Mouse (Mus musculus): Measurements from ENCODE around the gene Dapk1. TPM values are rescaled to one million over a fixed set of nuclear protein-coding genes. Genes with fewer than 3 reads are reported as not detected.

Dapk1 gene
- total RNA-seq, 2 experiments from 2014 or later, result 73.9 to 77.4 TPM

DNA sequence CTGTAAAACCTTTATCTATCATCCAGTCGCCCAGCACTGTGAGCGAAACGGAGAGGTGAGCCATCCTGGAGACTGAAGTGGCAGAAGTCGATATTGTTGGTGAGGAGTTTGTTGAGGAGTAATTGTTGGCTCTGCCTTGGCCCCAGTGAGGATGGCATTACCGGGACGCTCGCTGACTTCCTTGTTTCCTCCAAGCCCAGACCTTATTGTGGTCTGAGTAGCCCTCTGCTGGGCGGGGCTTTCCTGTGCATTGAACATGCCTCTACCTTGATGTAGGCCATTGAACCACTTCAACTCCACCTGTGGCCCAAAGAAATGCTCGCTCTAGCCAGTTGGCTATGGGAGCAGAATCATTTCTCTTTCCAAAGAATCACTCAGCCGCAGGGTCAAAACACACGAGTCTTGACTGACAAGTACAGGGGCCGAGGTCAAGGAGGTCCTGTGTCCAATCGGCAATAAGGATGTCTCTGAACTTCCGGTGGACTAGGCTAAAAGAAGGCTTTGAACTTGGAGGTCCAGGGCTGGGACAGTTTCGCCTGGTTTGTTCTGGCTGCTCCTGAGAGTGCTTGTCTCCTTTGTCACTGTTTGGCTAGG is 13.4 kb downstream of the Dapk1 start:
- no peak for DNase-seq (ENCODE audit: low spot score in 2 of 2)

DNA sequence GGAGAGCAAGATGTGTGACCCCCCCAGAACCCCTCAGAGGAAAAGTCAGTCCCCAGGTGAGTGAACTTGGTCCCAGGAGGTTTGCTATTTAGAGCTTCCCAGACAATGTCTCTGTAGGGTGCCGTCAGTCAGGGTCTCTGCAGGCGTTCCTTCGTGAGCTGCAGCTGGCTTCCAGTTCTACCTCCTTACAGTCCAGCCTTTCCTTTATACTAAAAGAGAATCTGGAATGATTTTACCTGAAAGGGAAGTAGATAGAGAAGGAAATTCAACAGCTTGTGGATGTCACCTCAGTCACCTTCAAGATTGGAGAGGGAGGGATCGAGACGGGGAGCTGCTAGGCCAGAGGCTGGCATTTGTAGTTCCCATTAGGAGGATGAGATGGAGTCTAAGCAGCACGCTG is 14.3 kb downstream of the Dapk1 start:
- no peak for DNase-seq (ENCODE audit: low spot score in 2 of 2)

DNA sequence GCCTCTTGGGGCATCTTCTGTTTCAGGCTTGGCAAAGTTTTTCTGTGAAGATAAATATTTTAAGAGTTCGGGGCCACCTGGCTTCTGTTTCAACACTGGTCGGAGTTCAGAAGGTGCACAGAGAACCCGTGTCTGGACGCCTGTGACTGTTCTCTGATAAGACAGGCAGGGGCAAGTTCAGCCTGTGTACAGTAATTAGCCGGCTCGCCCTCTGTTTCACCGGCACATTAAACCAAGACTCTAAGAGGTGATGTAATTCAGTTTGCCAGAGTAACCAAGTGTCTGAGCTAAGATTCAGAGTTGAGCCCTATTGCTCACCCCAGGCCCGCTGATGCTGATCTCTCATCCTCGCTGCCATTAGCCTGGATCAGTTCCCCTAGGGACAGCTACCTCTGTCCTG is 16.5 kb downstream of the Dapk1 start:
- no peak for DNase-seq (ENCODE audit: low spot score in 2 of 2)

DNA sequence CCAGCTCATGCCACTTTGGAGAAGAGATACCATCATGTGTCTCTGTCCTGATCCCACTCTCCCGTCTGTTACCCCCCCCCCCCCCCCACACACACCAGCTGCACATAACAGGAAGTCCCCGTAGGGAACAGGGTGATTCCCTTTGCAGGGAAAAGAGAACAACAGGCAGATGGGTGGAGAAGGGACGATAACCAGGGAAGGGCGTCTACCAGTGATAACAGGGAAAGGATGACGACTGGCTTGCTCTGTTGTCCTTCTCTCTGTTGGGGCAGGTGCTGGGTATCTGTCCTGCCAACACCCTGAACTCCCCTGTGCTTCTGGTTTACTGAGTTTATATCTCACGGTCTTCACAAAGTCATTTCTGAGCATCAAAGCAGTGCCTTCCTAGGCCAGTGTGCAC is 18.0 kb downstream of the Dapk1 start:
- no peak for DNase-seq (ENCODE audit: low spot score in 2 of 2)

DNA sequence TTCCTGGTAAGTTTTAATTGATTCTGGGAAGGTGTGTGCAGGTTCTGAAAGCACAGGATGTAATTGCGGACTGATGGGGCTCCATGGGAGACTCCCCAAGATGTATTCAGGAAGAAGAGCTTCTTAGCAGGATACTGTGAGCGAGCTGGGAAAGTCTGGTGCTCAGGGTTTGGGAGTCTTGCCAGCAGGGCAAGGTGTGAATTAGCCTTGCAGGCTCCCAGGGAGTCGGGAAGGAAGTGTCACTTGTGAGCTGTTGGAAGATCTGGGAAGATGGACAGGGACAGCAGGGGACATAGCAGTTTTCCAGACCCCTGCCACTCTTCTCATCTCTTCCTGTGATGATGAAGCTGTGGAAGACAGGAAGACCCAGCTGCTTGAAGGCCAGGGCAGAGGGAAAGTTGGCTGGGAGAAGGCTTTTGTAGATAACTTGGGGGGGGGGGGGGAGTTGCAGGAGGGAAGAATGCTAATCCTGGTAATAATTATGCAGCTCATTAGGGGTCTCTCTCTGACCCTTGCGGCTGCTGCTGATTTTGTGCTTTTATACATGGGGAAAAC is 19.7 kb downstream of the Dapk1 start:
- DNase-seq (ENCODE audit: low spot score in 2 of 2), result no peak

DNA sequence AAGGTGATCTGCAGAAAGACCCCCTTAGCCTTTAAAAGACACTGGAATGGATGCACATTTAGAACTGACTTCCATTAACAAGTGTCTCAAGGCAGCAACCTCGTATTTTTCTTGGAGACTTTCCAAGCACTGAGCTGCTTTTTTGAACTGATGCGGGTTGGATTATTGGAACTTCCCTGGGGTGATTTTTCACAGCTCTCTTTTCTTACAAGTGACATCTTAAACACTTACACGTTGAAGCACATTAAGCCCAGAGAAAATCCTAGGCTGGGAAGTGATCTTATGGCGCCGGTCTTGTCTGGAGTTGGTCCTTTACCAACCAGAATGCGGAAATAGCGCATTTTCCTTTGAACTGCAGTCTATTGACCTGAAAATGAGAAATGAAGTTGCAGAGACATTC is 23.8 kb downstream of the Dapk1 start:
- DNase-seq (ENCODE audit: low spot score in 2 of 2), result no peak

DNA sequence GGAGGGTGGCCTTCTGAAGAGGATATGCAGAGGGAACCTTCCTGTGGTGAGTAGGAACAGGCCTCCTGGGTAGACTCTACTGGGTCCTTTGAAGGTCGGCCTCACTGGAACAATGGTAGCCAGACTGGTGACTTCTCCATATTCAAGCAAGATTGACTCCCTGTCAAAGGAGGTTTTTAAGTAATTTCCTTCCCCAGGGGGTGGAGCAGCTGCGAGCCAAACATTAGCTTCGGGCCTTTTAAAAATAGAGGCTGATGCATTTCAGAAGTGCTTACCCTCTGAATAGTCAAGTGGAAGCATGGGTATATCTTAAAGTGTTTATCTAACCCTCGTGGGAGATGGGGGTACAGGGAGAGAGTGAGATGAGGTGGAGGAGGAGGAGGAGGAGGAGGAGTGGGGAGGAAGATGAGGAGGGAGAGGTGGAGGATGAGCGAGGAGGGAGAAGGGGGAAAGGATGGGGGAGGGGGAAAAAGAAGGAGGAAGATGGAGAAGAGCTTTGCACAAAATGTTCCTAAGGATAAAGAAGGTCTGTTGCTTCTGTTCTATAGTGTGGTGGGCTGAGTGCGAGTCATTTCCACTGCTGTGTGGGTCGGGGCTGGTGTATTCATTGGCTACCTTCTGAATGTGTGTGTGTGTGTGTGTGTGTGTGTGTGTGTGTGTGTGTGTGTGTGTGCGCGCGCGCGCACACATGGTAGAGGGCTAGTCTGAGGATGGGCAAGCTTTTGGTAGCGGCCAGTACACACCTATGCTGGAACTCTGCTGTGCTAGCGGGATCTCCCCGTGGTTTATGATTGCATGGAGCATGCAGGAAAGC is 26.3 kb downstream of the Dapk1 start:
- DNase-seq (ENCODE audit: low spot score in 2 of 2), result no peak

DNA sequence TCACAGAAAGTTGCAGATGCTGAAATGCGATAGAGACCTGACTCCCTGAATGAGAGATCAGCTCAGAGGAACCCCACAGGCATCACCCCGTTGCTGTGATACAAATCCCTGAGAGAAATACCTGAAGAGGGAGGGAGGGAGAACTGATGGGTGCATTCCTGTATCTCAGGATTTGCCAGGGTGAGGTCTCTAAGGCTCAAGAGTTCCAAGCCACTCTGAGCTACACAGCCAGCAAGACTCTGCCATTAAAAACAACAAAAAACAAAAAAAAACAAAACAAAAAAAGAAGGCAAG is 26.9 kb downstream of the Dapk1 start:
- no peak for DNase-seq (ENCODE audit: low spot score in 2 of 2)

DNA sequence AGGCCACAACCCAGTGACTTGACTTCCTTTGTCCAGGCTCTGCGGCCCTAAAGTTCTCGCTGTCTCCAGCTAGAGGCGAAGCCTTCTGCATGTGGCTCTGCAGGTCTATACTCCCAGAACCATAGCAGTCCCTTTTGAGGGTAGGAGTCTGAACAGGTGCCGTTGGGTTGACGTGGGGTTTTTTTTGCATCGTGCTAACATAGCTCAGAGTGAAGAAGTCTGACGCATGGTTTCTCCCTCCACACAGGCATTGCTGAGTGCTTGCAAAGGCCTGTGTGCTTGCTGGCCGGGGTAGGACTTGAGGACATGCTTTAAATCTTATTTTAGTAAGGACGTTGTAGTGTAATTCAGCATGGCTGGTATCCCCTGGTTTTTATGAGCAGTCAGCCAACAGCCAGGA is 27.7 kb downstream of the Dapk1 start:
- no peak for DNase-seq (ENCODE audit: low spot score in 2 of 2)

DNA sequence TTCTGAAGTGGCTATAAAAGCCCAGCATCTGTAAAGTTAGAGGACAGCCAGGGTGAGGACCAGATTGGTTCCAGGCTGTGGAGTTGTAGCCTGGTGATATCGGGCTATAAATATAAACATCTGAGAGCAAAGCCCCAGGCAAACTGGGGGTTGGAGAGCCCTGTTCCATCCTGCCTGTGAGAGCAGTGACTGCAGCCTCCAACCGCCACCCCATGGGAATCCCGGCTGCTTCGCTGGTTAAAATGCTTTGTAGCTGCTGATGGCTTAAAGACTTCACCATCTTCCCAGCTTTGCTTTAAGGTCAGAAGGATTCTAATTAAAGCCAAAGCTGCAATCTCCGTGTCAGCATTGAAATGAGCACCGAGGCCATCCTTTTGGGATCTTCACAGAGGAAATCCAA is 32.2 kb downstream of the Dapk1 start:
- no peak for DNase-seq (ENCODE audit: low spot score in 2 of 2)

DNA sequence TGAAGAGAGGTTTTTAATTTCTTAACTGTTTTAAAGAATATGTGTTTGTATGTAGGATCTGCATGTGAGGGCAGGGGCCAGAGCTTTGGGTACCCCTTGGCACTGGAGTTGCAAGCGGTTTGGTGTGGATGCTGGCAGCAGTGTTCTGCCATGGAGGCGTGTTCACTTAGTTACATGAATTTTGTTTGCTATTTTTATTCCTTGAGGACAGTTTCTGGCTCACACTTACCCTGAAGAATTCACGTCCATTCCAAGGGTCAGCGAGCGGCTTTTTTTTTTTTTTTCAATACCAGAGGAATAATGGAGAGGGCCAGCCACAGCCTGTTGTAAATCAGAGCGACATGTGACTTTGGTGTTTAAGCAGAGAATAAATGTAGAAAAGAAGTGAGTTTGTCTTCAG is 33.9 kb downstream of the Dapk1 start:
- DNase-seq (ENCODE audit: low spot score in 2 of 2), result no peak

DNA sequence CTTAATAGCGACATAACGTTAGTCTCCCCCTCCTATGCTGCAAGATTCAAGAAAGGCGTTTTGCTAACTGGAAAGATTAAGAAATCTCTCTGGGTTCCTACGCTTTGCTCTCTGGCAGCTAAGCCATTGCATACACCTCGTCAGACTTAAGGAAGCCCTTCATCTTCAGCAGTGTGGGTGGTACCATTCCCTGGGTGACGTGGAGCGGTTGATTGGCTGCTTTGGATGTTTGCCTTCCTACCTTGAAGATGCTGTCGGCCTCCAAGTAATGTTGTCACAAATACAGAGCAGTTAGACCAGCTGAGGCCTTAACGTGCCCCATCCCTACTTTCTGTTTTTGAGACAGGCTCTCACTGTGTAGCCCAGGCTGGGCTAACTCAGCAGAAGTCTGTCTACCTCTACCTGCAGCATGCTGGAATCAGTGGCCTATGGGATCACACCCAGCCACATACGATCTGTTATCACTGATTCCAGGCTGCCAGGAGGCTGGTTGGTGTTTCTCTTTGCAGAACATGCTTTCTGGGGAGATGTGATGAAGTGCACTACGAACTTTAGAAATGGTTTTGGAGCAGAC is 37.8 kb downstream of the Dapk1 start:
- no peak for DNase-seq (ENCODE audit: low spot score in 2 of 2)

DNA sequence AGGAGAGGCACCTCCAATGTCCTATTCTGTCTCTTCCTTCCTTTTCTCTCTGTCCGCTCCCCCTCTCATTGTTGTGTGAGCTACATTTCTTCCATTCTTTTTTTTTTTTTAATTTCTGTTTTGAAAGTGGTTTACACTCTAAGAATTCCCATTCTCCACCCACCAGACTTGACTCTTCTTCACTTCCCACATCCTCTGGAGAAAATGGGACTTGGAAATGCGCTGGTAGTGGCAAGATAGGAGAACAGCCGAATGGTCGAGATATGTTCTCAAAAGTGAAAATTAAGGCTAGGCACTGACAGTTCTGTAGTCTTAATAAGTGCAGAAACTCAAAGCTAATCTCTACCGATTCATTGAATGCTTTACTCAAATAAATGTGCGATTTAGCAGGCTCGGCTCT is 38.7 kb downstream of the Dapk1 start:
- no peak for DNase-seq (ENCODE audit: low spot score in 2 of 2)

DNA sequence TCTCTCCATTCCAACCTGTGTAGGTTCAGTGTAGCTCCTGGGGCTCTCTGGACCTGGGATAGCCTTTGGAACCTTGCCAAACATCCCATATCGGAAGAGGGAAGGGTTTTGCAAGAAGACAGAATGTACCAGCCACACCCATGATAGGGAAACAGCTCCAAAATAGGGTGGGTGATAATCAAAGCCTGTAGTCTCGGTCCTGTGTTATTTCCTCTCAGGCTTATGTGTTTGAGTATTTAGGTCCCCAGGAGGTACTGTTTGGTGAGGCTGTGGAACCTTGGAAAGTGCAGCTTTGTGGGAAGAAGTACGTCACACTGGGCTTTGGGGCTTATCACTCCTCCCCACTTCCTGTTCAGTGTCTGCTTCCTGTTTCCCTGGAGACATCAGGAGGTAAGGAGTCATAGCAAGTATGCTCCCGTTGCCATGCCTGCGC is 42.7 kb downstream of the Dapk1 start:
- DNase-seq (ENCODE audit: low spot score in 2 of 2), result no peak

DNA sequence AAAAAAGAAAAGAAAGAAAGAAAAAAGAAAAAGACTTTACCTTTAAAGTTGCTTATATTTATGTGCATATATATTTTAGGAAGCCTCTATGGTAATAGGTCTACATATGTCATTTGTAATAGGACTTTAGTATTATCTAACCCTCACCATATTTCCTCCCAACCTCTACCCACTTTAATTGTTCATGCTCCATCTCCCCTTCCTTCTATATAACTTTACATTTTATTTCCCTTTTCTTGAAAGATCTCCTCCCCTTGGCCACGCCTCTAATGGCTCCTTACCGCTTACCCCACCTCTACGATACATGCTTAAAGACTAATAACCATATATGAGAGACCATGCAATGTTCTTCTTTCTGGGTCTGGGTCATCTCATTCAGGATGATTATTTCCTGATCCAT is 45.0 kb downstream of the Dapk1 start:
- DNase-seq (ENCODE audit: low spot score in 2 of 2), result no peak

DNA sequence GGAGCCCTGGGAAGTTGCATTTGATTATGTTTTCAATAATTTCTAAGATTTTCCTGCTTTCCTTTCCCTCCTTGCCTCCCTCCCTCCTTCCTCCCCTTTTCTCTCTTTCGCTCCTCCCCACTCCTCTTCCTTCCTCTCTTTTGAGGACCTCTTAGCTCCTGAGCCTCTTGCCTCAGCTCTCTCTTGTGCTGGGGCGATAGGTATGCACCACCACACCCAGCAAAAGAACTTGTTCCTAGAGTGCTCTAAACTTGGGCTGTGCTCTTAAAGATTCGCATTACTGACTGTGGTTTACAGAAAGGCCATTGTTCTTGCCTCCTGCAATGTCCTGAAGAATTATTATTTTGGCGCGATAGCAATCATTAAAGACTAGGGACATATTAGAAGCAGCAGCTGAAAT is 46.6 kb downstream of the Dapk1 start:
- DNase-seq (ENCODE audit: low spot score in 2 of 2), result no peak

DNA sequence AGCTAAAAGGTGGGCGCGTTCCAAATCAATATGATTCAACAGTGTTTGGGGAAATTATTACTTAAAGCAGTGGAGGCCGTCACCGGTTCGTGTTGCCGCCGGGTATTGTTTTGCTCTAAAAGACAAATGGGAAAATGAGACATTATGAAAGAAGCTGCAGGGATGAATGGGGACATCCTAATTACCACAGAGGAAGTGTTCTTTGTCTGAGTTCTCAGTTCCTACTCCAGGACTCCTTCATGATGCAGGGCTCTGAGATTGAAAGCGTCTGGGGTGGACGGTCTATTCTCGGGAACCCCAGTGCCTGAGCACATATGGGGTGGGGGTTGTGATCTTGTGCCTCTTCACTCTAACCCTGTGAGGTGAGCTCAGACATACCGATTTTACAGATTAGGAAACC is 48.3 kb downstream of the Dapk1 start:
- no peak for DNase-seq (ENCODE audit: low spot score in 2 of 2)

DNA sequence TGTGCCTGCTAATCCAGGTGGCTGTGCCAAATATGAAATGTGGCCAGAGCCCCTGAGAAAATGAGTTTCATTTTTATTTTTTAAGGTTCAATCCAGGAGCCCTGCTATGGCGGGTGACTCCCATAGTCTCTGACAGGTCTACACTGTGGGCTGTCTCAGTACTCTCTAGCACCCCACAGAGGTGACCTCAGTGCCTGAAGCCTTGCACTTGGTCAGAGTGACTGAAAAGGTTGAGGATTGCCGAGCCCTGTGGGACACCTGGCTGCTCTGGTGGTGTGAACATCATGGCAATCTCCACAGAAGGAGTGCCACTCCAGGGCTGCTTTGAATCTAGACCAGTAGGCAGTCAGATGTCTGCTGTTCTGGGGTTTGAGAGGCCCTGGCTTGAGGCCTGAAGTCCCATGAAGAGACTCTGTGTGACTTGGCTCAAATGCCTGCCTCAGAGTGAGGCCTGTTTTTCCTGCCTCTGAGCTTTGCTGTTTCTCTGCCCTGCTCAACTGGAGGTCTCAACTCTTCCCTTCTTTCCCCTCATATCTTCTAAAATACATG is 52.3 kb downstream of the Dapk1 start:
- peak in 1 of 2 experiments; percentile 41 for DNase-seq (ENCODE audit: low spot score in 2 of 2)

DNA sequence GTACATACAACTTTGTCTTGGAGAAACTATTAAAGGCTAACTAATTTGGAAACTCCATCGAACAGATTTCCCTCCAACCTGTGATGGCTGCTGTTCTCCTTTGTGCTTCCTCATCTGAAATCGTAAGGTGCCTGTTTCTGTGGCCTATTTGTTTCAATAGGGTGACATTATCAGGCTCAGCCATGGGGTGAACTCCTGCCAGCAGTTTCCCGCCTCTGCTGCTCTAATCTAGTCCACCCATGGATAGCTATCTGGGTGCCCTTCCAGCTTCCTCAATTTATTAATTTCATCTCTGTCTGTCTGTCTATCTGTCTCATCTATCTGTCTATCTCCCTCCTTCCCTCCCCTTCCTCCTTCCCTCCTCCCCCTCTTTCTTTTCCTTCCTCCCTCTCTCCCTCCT is 53.5 kb downstream of the Dapk1 start:
- no peak for DNase-seq (ENCODE audit: low spot score in 2 of 2)

DNA sequence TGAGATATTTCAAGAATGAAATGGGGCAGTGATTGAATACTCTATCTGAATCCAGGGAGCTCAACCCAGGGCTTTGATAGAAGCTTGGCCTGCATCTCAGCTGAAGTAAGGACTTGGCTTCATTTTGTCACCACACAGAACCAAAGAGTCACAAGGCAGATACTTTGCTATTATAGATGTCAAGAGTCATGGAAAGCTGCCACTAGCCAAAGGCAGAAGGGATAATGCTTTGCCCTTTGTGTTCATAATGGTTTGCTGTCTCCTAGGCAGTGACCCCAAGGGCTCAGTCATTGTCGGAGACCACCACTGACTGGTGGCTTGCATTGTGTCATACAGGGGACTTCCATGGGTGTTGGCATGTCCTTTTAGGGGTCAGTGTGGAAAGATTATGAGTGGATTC is 57.9 kb downstream of the Dapk1 start:
- no peak for DNase-seq (ENCODE audit: low spot score in 2 of 2)

DNA sequence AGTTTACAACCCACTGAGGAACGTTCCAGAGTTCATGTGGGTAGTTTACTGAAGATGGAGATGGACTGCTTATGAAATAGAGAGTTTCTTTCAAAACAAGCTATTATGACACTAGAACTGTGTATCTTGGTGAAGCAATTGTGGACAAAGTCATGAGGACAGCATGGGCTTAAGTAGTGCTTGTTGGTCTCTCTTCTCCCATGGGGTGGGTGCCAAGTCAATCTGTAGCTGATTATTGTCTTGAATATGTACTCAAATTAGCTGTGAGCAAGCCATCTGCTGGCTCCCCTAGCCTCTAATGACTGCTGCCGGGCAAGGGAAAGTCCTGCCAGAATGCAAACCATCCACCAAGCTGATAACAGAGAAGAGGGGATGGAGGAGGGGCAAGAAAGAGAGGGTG is 58.3 kb downstream of the Dapk1 start:
- DNase-seq (ENCODE audit: low spot score in 2 of 2), result no peak

DNA sequence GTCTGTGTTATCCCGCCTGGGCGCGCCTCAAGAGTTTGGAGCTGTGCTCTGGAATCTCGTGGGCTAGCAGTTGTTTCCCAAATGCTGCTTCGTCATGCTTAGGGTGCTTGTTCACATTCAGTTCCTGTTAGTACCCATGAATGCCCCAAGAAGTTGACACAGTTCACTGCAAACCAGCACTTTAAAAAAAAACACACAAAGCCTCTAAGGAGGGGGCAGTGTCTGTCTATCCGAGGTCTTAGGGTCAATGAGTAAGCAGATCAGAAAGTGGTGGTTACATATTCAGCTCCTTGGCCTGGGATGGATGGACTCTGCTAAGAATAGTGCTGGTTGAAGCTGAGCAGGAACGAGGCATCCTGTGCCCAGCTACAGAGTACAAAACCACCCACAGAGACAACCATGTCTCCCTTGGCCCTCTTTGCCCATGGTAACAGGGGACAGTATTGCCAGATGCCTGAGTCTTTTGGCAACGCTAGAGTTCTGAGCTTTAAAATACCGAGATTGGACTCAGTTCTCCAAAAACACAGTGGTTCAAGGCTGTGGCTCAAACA is 59.0 kb downstream of the Dapk1 start:
- no peak for DNase-seq (ENCODE audit: low spot score in 2 of 2)

Data from layer of hippocampus, postnatal 10 days (tissue).